Mouse (Mus musculus) bone marrow macrophage, adult 2 months (primary cell): ENCODE results near the gene Tfap2a.

Source experiments
- CTCF ChIP-seq: IDR thresholded peaks from 2 replicates; pipeline ENCODE4 v1.5.1; 2012; ENCODE audit warnings: low read depth, mild to moderate bottlenecking, low read length, moderate library complexity
- POLR2A ChIP-seq: IDR thresholded peaks from 2 replicates; pipeline ENCODE4 v1.6.1; 2012; ENCODE audit warnings: mild to moderate bottlenecking, low read depth, low read length, borderline replicate concordance

DNA sequence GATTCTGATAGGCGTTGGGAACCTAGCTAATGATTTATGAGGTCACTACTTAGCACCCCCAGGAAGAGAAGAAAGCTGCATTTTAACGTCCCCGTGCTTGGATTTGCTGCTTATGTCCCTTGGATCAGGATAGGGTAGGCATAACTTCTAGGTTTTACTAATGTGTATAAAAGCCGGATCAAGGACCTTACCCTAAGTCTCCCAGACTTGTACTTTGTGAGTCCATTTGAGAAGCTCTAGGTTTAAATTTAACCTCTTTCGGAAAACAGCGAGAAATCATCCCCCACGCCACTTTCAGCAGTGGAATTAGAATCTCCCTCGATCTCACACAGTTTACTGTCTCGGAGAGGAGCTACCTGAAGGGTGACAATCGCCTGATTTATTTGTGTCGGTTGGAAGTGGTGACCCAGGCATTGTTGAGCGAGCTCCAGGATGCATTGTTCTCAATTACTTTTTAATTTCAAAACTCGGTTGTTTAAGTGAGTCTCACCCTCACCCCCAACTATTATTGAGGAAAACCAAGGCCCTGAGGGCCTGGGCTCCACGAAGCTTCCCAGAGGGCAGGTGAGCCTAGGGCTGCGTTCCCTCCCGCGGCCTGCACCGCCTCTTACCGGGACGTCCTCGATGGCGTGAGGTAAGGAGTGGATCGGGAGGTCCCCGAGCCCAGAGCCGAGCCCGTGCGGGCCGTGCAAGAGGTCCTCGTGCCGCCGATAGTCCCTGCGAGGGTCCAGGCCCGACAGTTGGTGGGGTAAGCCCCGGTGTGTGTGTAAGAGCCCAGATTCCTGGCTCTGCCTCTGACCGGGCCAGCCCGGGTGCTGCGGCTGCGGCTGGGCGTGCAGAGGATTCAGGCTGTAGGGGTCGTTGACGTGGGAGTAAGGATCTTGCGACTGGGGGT is 10.2 kb downstream of the Tfap2a start:
- TF ChIP-seq CTCF = no peak
- no peak for TF ChIP-seq POLR2A
